Mouse (Mus musculus) mouse embryonic stem cell (cell line): ENCODE measurements around the gene Kcnip1.

ENCODE experiments used
- in situ Hi-C, 2 experiments: fragments of 300-500 bp; cut with MboI; formaldehyde crosslinking; loops; 1 replicate in 1 of 2; 3 replicates in 1 of 2; pipeline ENCODE4 v1.14.3; 2019 to 2020; ENCODE audit warnings: low sequenced_read_pairs in 2 of 2, low pct_unique_long_range_greater_than_20kb in 1 of 2, mixed read lengths in 1 of 2; ENCODE audit not compliant: unreplicated experiment in 1 of 2

Kcnip1 gene

DNA sequence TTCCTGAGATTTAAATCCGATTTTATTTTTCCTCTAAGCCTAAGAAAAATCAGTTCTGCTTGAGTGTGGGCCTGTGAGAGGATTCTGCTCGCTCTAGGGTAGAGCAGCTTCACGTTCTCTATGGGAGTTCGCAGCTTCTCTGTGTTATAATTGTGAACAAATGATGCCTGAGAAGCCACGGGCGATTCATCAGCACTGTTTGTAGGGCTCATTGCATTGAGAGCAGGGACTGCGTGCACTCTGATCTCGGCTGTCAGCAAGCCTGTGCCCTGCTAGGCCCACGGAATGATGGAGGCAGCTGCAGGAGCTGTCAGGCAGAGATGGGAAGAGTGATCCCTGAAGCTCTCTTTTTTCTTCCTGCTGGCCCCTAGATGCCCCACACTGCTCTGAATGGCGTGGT is 5.3 kb upstream of the Kcnip1 start:
- in situ Hi-C loops = no loop called here

DNA sequence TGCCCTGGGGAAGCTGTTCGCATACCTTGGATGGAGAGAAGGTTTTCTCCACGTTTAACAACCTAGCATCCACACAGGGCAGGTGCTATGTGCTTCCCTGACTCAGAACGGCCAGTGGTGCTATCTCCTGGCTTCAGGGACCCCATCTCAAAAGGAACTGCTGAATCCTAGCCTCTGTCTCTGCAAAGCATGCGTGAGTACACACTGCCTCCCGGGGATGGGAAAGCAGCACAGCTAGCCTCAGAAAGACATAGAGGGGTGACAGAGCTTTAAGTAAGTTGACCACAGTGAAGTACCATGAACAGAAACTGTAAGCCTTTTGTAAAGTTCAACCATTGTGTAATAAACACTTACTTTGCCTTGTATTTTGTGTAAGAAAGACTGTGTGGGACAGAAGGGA is 544 bp upstream of the Kcnip1 start:
- in situ Hi-C loops = no loop called here

GRCm38 (mm10) chr11:33990002-33990401 is 3.0 kb downstream of the Kcnip1 start:
- in situ Hi-C loops = no loop called here

DNA sequence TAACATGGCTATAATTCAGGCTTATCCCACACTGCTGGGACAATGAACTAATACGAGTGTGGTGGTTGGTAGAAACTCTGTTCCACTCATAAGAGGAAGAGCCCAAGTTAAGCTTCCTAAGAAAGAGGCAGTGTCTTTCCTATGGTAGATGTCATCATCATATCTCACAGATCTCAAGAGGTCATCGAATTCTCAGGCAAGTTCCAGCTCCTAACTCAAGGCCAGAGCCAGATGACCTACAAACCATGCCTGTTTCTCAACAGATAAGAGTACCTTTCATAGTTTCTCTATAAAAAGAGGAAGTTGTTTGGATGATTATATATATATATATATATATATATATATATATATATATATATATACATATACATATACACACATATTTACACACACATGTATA is 6.4 kb downstream of the Kcnip1 start:
- in situ Hi-C loops = no loop called here

GRCm38 (mm10) chr11:33980146-33980545 is 12.8 kb downstream of the Kcnip1 start:
- in situ Hi-C loops = no loop called here

GRCm38 (mm10) chr11:33975121-33975520 is 17.8 kb downstream of the Kcnip1 start:
- in situ Hi-C loops = no loop called here

- in situ Hi-C loops = no loop called here
Measured at GRCm38 (mm10) chr11:33974341-33975040, 18.5 kb downstream of the Kcnip1 start.

- in situ Hi-C loops = no loop called here
Measured at GRCm38 (mm10) chr11:33972114-33972513, 20.8 kb downstream of the Kcnip1 start.

DNA sequence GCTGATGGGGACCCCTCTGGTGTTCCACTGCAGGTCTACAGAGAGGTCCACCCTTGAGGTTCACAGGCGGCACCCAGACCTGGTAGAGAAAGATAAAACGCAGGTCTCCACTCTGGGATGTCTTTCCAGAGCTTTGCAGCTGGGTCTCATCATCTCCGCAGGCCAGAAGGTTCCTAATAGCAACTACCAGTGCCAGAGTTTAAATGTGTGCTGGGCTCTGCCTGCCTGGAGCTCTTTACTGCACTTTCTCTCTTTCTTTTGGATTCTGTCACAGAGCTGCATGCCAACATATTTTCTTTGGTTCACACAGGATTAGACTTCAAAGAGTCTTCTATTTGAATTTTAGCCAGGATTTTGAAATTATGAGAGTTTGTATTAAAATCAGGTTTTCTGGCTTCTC is 23.8 kb downstream of the Kcnip1 start:
- in situ Hi-C loops = no loop called here

DNA sequence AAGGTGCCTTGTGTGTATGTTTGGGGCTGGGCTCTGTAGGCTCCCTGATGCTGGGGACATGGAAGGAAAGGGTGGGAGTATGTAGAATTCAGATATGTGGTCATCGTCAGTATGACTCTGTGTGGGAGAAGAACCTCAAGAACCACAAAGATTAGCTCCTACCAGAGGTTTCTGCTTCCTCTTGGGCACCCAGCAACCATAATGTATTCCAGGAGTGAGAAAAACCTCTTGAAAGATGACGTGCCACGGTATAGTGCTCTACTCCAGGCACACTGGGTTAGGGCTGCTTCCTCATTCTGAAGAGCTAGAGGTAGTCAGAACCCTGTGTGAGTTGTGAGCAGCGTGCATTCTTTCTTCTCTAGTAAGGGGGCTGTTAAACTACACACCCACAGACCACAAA is 25.2 kb downstream of the Kcnip1 start:
- in situ Hi-C loops = no loop called here

DNA sequence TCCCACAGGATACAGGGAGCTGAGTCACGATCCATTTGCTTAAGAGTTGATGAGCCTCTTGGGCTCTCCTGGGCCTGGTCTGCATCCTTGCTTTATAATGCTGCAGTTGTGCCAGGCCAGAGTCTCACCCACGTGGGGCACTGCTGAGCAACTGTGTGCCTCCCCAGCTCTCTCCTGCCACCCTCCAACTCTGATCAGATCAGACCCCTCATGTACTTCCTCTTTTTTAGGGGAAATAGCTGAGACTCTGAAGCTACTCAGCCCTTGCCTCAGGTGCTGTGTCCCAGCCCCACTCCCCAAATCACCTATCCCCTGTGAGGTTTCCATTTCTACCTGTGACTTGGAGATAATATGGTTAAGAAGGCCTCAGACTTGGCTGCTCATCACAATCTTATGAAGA is 27.6 kb downstream of the Kcnip1 start:
- in situ Hi-C loops = no loop called here

GRCm38 (mm10) chr11:33962688-33963407 is 30.1 kb downstream of the Kcnip1 start, which contains the start of gene Kcnmb1:
Gene Kcnmb1 (plus strand): TSS chr11:33963013.
- in situ Hi-C loops = no loop called here

GRCm38 (mm10) chr11:33962178-33962577 is 30.8 kb downstream of the Kcnip1 start:
- in situ Hi-C loops = no loop called here

DNA sequence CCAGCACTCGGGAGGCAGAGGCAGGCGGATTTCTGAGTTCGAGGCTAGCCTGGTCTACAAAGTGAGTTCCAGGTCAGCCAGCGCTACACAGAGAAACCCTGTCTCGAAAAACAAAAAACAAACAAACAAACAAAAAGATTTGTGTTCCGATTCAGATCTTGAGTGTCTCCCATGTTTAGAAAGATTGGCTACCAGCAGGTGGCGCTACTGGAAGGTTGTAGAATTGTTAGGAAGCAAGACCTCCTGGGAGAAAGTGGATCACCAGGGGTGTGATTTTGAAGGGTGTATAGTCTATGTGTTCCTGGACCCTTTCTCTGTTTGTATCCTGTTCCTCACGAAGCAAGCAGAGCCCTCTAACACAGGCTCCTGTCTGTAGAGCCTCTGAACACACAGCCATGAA is 34.2 kb downstream of the Kcnip1 start:
- in situ Hi-C loops = no loop called here

DNA sequence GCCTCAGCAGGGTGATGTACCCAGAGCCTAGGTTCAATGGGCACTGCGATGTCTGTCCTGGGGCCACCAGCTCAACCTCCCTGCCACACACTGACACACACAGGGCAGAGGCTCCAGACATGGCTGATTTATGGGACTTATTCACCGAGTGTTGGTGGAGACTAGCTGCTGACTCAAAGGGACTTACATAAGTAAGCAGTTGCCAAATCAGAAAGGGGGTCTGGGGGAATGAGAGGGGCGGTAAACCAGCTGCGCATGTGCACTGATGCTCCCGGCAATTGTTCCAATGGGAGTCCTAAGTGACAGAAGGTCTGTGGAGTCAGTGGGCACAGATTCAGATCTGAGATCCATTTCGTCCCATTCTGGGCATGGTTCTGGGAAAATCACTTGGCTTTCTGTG is 35.4 kb downstream of the Kcnip1 start:
- in situ Hi-C loops = no loop called here

GRCm38 (mm10) chr11:33956623-33957022 is 36.3 kb downstream of the Kcnip1 start:
- in situ Hi-C loops = no loop called here

DNA sequence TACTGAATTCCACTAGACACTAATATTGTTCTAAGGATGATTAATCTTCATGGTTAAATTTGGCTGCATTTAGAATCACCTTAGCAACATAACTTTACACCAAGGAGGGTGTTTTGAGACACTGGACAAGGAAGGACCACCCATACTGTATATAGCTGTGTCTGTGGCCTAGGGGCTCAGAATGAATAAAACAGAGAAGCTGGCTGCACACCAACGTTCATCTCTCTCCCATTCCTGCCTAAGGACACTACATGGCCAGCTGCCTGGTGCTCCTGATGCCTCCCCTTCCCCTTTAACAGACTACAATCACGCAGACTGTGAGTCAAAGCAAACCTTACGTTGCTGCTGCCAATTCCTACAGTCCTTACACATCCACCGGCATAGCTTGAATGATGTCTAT is 37.0 kb downstream of the Kcnip1 start:
- in situ Hi-C loops = no loop called here

GRCm38 (mm10) chr11:33951684-33952625 is 41.0 kb downstream of the Kcnip1 start:
- in situ Hi-C loops = no loop called here

DNA sequence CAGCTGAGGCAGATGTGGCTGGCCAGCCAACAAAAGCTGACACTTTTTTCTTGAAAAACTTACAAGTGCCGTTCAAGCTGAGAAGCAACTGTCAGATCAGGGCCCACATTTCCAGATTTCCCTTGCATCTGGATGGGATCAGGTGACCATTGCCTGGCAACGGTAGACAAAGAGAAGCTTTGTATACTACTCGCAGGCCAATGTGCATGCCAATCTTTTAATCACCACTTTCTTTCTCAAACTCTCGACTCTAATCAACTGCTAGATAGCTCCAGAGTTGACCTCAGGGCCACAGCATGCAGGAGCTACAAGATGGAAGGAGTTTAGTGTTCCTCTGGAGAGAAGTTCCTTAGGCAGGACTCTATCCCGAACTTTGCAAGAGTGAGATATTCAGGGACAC is 41.8 kb downstream of the Kcnip1 start:
- in situ Hi-C loops = no loop called here
